Mouse (Mus musculus) forebrain, embryonic 13.5 days (tissue): ENCODE measurements at regions not wholly inside any gene's neighbourhood (a gene's known extent, or its start where the extent isn't known, plus 50 kb on each side); places are given as distances from the start of the nearest gene placed in this dataset.
"Not testable (repeated sequence)": the region's sequence is repeated elsewhere in the genome, so short reads cannot be mapped to it uniquely, and the experiment has no call there.

Experiments used
- ATAC-seq: fragments of 200-750 bp; cut with Nextera tagmentation; 2 replicates; pipeline ENCODE4 v1.8.0; 2017
- H3K27ac ChIP-seq: fragments of 300-500 bp; sonication (generic); 2 replicates; pipeline ENCODE4 v1.5.1; 2015; ENCODE audit warnings: inconsistent platforms, mild to moderate bottlenecking, moderate library complexity
- H3K27me3 ChIP-seq: fragments of 300-500 bp; sonication (generic); 2 replicates; pipeline ENCODE4 v1.6.1; 2015; ENCODE audit warnings: mild to moderate bottlenecking, inconsistent platforms
- H3K36me3 ChIP-seq: fragments of 300-500 bp; sonication (generic); 2 replicates; pipeline ENCODE4 v1.6.1; 2015; ENCODE audit warnings: mild to moderate bottlenecking, inconsistent platforms; ENCODE audit not compliant: poor library complexity, severe bottlenecking
- H3K4me1 ChIP-seq: fragments of 300-500 bp; sonication (generic); 2 replicates; pipeline ENCODE4 v1.6.1; 2015; ENCODE audit warnings: inconsistent platforms
- H3K4me2 ChIP-seq: fragments of 300-500 bp; sonication (generic); 2 replicates; pipeline ENCODE4 v1.6.1; 2015; ENCODE audit warnings: inconsistent platforms, mild to moderate bottlenecking, moderate library complexity
- H3K4me3 ChIP-seq: fragments of 300-500 bp; sonication (generic); 2 replicates; pipeline ENCODE4 v1.5.1; 2015; ENCODE audit warnings: mild to moderate bottlenecking, inconsistent platforms
- H3K9ac ChIP-seq: fragments of 300-500 bp; sonication (generic); 2 replicates; pipeline ENCODE4 v1.6.1; 2015; ENCODE audit warnings: mild to moderate bottlenecking, inconsistent platforms
- H3K9me3 ChIP-seq: fragments of 300-500 bp; sonication (generic); replicated peaks from 2 replicates; pipeline ENCODE4 v1.6.1; 2016; ENCODE audit warnings: inconsistent platforms
- WGBS: fragments of 180-500 bp; shearing (Covaris S2); methylation state at CpG from one replicate; pipeline ENCODE4 v1.1.7; 2015; 5-methylcytosine and 5-hydroxymethylcytosine counted together

DNA sequence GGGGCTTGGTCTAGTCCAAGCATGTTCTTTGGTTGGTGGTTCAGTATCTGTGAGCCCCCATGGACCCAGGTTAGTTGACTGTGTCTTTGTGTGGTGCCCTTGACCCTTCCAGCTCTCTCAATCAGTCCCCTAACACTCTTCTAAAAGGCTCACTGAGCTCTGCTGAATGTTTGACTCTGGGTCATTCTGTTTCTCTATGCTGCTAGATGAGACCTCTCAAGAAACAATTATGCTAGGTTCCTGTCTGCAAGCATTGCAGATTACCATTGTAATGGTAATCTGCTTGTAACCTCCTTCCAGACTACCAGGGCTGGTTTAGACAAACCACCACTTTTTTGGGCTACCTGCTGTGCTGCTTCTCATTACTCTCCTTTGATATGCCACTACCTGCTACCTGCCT lies 2863.9 kb downstream of the Gm37988 start:
- ATAC-seq: no peak

DNA sequence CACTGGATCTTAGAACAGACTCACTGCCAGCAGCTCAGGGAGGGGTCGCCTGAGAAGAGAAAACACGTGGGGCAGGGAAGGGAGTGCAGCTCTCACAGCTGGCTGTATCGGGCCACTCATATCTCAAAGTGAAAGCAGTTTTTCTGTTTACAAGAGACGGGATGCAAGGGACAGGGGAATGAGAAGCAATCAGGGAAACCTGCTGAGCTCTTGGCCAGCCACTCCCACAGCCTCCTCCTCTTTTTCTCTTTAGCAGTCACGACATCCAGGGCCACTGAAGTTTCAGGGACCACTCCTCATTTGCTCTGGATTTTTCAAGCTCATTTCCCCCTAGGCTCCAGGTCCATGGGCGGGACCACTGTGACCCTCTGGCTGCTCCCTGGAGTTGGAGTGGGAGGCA lies 2901.5 kb downstream of the Gm37988 start:
- WGBS: 92% methylated on average over 6 of the region's 6 CpGs
- ATAC-seq: not testable (repeated sequence)

More for the DNA sequence above, 2863.9 kb downstream of the Gm37988 start:
- no peak overlapping the region for H3K27ac ChIP-seq
- no peak overlapping the region for H3K4me2 ChIP-seq
- H3K4me1 ChIP-seq: no peaks in the 10 kb centered on the region
- no peaks in the 10 kb centered on the region for H3K27me3 ChIP-seq
- H3K36me3 ChIP-seq: no peaks in the 10 kb centered on the region
- no peak overlapping the region for H3K4me3 ChIP-seq
- H3K9me3 ChIP-seq: no peaks in the 10 kb centered on the region
- no peak overlapping the region for H3K9ac ChIP-seq

GRCm38 (mm10) chr1:7732725-7733124 lies 2925.0 kb downstream of the Gm37988 start:
- Histone ChIP-seq H3K9ac (no peak overlapping the region), H3K27me3 (no peaks in the 10 kb centered on the region), H3K9me3 (no peaks in the 10 kb centered on the region), H3K27ac (no peak overlapping the region), H3K36me3 (no peaks in the 10 kb centered on the region), H3K4me1 (no peaks in the 10 kb centered on the region), H3K4me2 (no peak overlapping the region), H3K4me3 (no peak overlapping the region)
- no peak for ATAC-seq
- 60% methylated on average over 1 of the region's 1 CpGs for WGBS

More for the DNA sequence above, 2901.5 kb downstream of the Gm37988 start:
- H3K27ac ChIP-seq, H3K4me1 ChIP-seq, H3K9ac ChIP-seq, H3K27me3 ChIP-seq, H3K4me2 ChIP-seq, H3K9me3 ChIP-seq, H3K36me3 ChIP-seq, H3K4me3 ChIP-seq: not testable (repeated sequence)

DNA sequence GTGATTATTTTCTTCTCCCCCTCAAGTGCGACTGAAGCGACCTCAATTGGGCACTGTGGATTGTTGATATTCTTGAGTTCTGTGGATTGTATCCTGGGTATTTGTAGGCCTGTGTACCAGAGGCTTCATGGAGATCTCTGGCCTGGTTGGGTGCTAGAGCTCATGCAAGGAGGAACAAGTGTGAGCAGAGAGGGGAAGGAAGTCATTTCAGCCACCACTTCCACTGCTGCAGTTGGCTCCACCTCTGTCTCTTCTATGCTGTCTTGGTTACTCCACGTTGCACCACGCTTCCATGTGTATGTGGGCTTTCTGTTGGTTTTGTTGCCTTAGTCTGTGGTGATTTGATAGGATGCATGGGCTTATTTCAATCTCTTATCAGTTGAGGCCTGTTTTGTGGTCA lies 2929.6 kb downstream of the Gm37988 start:
- Histone ChIP-seq H3K4me3 (no peak overlapping the region), H3K4me1 (no peaks in the 10 kb centered on the region), H3K9me3 (0 out of 2 replicates have a peak, but pooled peaks cover 4% of the 10 kb centered on the region), H3K27me3 (no peaks in the 10 kb centered on the region), H3K36me3 (no peaks in the 10 kb centered on the region), H3K27ac (no peak overlapping the region), H3K4me2 (no peak overlapping the region), H3K9ac (no peak overlapping the region)
- no peak for ATAC-seq
- 91% methylated on average over 4 of the region's 4 CpGs for WGBS

DNA sequence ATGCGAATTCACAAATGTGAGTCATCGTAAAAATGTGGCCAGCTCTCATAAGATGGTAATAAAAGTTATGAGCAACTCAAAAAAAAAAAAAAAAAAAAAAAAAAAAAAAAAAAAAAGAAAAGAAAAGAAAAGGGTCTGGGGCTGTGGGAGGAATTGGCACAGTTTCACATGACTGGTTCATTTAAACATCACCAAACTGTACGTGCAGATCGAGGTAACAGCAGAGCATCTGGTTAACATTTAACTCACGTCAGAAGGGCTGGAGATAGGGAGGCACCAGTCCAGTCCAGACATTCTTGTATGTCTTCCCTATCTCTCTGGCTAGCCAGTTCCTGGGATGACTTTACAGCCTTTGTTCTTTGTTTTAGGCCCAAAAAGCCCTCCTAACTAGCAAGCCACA lies 2938.2 kb downstream of the Gm37988 start:
- Histone ChIP-seq H3K4me3 (no peak overlapping the region), H3K36me3 (no peaks in the 10 kb centered on the region), H3K4me1 (no peaks in the 10 kb centered on the region), H3K27ac (no peak overlapping the region), H3K9me3 (0 out of 2 replicates have a peak, but pooled peaks cover 4% of the 10 kb centered on the region), H3K27me3 (no peaks in the 10 kb centered on the region), H3K9ac (no peak overlapping the region), H3K4me2 (no peak overlapping the region)
- 93% methylated on average over 5 of the region's 5 CpGs for WGBS
- ATAC-seq: no peak

DNA sequence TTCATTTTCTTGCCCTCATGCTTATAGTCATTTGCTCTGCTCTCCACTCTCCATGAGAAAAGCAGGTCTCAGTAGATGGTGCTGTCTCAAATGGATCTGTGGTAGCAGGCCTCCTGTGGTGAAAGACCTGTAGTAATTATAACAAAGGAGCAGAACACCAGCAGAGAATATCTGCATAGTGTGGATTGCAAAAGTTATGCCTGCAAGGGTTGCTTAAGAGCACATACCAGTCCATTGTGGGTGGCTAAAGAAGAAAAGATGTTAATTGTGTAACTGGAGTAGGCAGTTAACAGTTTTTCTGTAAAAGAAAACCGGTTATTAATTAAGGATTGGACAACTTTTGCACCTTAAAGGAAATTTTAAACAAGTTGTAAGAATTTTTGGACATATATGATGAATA lies 2969.0 kb downstream of the Gm37988 start:
- Histone ChIP-seq H3K4me2 (no peak overlapping the region), H3K9me3 (no peaks in the 10 kb centered on the region), H3K27ac (no peak overlapping the region), H3K4me3 (no peak overlapping the region), H3K4me1 (peaks cover 4% of the 10 kb centered on the region), H3K27me3 (no peaks in the 10 kb centered on the region), H3K36me3 (no peaks in the 10 kb centered on the region), H3K9ac (no peak overlapping the region)
- WGBS: 9% methylated on average over 1 of the region's 1 CpGs
- no peak for ATAC-seq

DNA sequence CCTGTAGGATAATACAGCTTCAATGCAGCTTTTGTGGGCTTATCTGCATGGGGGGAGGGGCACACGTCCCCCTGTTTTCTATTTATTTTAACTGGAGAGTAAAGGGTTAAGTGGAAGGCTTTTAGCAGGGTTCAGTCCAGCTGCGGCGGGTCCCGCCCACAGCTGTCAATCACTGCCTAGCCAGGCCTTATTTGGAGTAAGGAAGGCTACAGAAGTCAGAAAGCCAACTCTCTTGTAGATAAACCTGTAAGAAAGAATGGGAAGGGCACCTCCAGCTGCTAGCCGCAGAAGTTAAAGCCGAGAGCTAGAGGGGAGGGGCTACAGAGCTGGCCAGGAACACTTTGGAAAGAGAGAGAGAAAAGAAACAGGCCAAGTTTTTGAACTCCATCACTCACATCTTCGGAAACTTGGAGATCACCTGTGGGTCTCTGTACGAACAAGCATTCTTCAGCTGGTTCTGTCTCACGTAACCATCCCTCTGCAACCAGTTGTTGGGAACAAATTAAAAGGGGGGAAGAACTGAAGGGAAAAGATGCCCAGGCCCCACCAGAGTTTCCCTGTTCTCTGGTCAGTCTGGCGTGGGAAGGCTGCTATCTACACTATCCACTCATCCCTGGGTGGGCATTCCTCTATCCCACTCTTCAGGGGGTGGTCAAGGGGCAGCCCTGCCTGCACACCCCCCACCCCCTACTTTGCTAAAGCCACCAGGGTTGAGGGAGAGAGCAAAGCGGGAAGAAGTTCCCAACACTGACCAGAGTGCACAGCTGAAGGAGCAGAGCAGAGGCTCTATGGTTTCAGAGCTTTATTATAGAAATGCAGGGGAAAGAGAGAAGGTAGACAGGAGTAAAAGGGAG lies 2969.7 kb downstream of the Gm37988 start:
- Histone ChIP-seq H3K27me3 (no peaks in the 10 kb centered on the region), H3K4me1 (peaks cover 4% of the 10 kb centered on the region), H3K9ac (no peak overlapping the region), H3K36me3 (no peaks in the 10 kb centered on the region), H3K27ac (no peak overlapping the region), H3K4me3 (no peak overlapping the region), H3K9me3 (no peaks in the 10 kb centered on the region), H3K4me2 (no peak overlapping the region)
- ATAC-seq: peak; percentile 68; the same call in 1 of the 2 replicates
- WGBS: 6% methylated on average over 11 of the region's 11 CpGs

DNA sequence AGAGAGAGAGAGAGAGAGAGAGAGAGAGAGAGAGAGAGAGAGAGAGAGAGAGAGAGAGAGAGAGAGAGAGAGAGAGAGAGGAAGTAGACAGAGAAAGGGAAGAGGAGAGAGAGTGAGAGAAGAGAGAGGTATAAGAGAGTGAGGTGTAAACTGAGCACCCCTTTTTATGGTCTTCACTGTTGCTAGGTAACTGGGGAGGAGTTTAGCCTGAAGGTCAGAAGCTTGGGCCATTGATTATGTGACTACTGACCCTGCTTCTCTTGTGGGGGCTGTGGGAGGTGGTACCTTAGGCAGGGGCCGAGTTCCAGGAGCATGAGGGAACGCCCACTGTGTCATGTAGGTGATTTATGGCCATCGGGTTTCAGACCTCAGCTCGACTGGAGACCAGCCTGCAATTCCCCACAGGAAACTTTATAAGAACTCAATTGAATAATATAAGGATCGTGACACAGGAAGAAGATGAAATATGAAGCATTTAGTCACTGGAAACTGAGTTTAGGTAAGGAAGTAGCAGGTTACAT lies 2970.4 kb downstream of the Gm37988 start:
- not testable (repeated sequence) for H3K4me1 ChIP-seq, H3K4me2 ChIP-seq, H3K9me3 ChIP-seq, H3K36me3 ChIP-seq, ATAC-seq, H3K4me3 ChIP-seq, H3K27ac ChIP-seq, H3K9ac ChIP-seq, H3K27me3 ChIP-seq
- 31% methylated on average over 5 of the region's 5 CpGs for WGBS

DNA sequence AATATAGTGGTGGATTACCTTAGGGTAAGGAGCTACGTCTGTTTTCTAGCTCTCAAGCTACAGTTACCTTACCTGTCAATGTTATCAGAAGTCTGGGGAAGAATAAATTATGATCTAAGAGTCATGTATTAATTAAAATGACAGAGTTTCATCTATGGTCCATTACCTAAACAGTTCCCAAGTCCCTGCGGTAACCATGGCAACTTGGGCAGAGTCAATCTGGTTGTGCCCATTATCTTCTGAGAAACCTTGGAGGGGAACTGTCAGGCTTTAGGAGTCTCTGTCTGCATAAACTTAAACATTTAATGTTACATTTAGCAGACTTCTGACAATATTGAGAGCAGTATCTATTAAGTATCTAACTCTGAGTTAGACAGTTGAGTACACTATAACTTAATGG lies 2971.0 kb downstream of the Gm37988 start:
- 81% methylated on average over 2 of the region's 2 CpGs for WGBS
- no peak overlapping the region for H3K9ac ChIP-seq
- H3K4me1 ChIP-seq: peaks cover 4% of the 10 kb centered on the region
- H3K9me3 ChIP-seq: no peaks in the 10 kb centered on the region
- no peaks in the 10 kb centered on the region for H3K36me3 ChIP-seq
- no peak overlapping the region for H3K27ac ChIP-seq
- no peak overlapping the region for H3K4me2 ChIP-seq
- H3K4me3 ChIP-seq: no peak overlapping the region
- no peak for ATAC-seq
- no peaks in the 10 kb centered on the region for H3K27me3 ChIP-seq

GRCm38 (mm10) chr1:7823969-7824368 lies 3016.3 kb downstream of the Gm37988 start:
- Histone ChIP-seq H3K27me3 (no peaks in the 10 kb centered on the region), H3K4me3 (no peak overlapping the region), H3K4me1 (no peaks in the 10 kb centered on the region), H3K9me3 (no peaks in the 10 kb centered on the region), H3K36me3 (no peaks in the 10 kb centered on the region), H3K27ac (no peak overlapping the region), H3K9ac (no peak overlapping the region), H3K4me2 (no peak overlapping the region)
- ATAC-seq: no peak
- WGBS: 98% methylated on average over 2 of the region's 2 CpGs
